Mouse (Mus musculus): ENCODE measurements around the gene Smarcal1. TPM values are rescaled to one million over a fixed set of nuclear protein-coding genes. Genes with fewer than 3 reads are reported as not detected.

The Smarcal1 gene
- polyA plus RNA-seq, 1 experiment from 2014 or later, result 23.9 TPM

DNA sequence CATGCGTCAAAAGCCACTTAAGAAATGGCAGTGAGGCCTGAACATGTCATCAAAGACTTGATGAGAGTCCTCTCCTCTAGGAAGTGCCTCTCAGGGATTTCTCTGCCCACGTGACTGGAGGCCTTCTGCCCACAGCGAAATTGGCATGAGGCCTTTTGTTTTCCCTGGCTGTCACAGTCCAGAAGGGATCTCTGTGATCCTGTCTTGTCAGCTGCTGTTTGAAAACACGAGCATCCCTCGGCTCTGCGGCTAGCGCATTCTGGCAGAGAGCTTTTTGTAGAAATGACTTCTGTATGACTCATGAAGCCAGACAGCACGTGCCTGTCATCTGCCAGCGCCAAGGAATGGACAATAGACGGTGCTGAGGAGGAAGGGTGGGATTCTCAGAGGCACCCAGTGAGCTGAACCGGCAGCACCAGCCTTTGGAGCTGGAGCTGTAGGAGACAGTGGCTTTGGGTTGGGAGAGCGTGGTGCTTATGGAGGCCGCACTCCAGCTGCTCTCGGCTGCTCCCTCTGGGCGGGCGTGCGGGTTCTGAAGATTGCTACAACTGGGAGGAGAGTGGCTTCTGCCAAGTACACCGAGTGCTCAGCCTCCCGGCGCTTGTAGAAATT, 10.4 kb downstream of the Smarcal1 start:
- Histone ChIP-seq H3K27ac (replicated peaks) (0 out of 2 replicates have a peak overlapping the region, but pooled peaks have one; percentile 28), H3K36me3 (peaks cover 79% of the 10 kb centered on the region), H3K4me1 (no peaks in the 10 kb centered on the region), H3K9ac (replicated peaks) (no peak overlapping the region), H3K4me2 (no peak overlapping the region), H3K27me3 (replicated peaks) (no peaks in the 10 kb centered on the region), H3K4me3 (replicated peaks) (no peak overlapping the region), H3K9me3 (replicated peaks) (no peaks in the 10 kb centered on the region)
- no peak for ATAC-seq (ENCODE audit: low FRiP score)
- WGBS, result 77% methylated on average over 20 of the region's 20 CpGs

DNA sequence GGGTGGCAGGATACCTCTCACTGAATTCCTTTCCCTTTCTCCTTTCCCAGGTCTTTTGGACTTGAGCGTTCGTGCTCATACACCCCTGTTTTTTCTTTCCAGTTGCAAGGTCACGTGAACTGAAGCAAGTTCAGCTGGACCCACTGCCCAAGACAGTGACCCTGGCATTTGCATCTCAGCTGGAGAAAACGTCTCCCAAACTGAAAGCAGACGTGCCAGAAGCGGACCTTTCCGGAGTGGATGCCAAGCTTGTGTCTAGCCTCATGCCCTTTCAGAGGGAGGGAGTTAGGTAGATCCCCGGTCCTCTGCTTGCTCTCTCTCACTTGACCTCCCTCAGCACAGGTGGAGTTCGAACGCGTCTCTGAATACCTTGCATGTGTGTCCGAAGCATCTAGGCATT, 12.6 kb downstream of the Smarcal1 start:
- no peak overlapping the region for H3K4me2 ChIP-seq
- H3K36me3 ChIP-seq, result peaks cover 82% of the 10 kb centered on the region
- H3K4me3 ChIP-seq (replicated peaks), result no peak overlapping the region
- no peaks in the 10 kb centered on the region for H3K27me3 ChIP-seq (replicated peaks)
- no peak overlapping the region for H3K9ac ChIP-seq (replicated peaks)
- no peaks in the 10 kb centered on the region for H3K9me3 ChIP-seq (replicated peaks)
- H3K27ac ChIP-seq (replicated peaks), result no peak overlapping the region
- no peak for ATAC-seq (ENCODE audit: low FRiP score)
- WGBS, result 95% methylated on average over 12 of the region's 12 CpGs
- peaks cover 13% of the 10 kb centered on the region for H3K4me1 ChIP-seq

- peaks cover 82% of the 10 kb centered on the region for H3K36me3 ChIP-seq
- 84% methylated on average over 5 of the region's 5 CpGs for WGBS
Measured at GRCm38 (mm10) chr1:72596231-72596630, 13.2 kb downstream of the Smarcal1 start.

DNA sequence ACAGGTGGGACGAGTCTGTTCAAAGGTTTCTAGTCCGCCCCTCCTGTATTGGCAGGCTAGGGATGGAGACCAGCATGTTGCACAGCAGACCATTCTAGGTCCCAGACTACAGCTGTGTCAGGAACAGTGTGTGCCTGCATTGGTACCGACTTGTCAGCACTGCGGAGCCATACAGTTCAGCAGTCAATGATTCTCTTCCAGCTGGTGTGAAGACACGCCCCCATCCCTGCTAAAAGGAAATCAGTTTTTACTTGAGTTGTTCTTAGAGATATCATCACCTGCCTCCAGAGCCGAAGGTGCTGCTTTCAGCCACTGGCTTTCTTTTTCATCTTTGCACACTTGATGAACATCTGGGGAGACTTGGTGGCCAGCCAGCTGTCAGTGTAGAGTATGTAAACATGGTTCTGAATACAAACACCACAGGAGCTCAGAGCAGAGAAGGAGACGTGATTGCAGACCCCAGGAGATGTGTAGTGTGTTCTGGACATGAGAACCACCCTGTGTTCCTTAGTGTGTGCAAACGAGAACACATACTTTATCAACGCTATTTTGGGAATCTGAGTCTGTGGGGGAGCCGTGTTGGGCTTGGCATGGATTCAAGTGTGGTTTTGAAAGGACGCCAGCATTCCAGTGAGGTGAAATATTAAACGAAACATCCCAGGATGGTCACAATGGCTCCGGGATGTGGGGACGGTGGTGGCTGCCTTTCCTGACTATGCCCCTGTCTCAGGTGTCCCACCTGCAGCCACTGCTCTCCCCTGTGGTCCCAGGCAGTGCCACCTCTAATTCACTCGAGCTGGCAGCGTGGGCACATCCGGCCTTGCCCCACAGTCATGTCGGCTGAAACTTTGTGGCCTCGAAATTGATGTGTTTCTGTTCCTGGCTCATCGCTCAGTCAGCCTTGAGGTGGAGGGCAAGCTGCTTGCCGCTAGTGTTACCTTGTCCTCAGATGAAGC, 16.4 kb downstream of the Smarcal1 start:
- Histone ChIP-seq H3K4me3 (replicated peaks) (no peak overlapping the region), H3K4me1 (peaks cover 13% of the 10 kb centered on the region), H3K27ac (replicated peaks) (no peak overlapping the region), H3K27me3 (replicated peaks) (no peaks in the 10 kb centered on the region), H3K4me2 (no peak overlapping the region), H3K36me3 (peaks cover 69% of the 10 kb centered on the region), H3K9ac (replicated peaks) (no peak overlapping the region), H3K9me3 (replicated peaks) (no peaks in the 10 kb centered on the region)
- ATAC-seq (ENCODE audit: low FRiP score), result no peak
- 72% methylated on average over 21 of the region's 21 CpGs for WGBS

More at GRCm38 (mm10) chr1:72596231-72596630, 13.2 kb downstream of the Smarcal1 start:
- no peaks in the 10 kb centered on the region for H3K9me3 ChIP-seq (replicated peaks)
- ATAC-seq (ENCODE audit: low FRiP score), result no peak
- H3K4me2 ChIP-seq, result no peak overlapping the region
- no peaks in the 10 kb centered on the region for H3K27me3 ChIP-seq (replicated peaks)
- H3K9ac ChIP-seq (replicated peaks), result no peak overlapping the region
- no peak overlapping the region for H3K27ac ChIP-seq (replicated peaks)
- H3K4me1 ChIP-seq, result peaks cover 13% of the 10 kb centered on the region
- no peak overlapping the region for H3K4me3 ChIP-seq (replicated peaks)

- peaks cover 61% of the 10 kb centered on the region for H3K36me3 ChIP-seq
Measured at GRCm38 (mm10) chr1:72600778-72601177, 17.7 kb downstream of the Smarcal1 start.

DNA sequence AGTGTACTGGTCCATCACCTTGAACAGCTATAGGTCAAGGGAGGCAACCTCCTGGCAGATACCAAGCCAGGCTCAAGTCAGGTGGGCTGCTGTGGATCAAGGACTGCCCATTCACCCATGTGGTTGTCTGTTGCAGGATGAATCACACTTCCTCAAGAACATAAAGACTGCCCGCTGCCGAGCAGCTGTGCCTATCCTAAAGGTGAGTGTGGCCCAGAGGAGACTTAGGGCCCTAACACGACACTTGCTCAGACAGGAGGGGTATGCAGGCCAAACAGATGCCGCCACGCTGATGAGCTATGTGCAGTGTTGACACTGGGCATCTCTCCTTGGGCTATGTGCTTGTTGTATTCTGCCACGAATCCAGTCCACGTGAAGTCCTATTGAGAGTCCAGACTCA, 18.2 kb downstream of the Smarcal1 start:
- H3K36me3 ChIP-seq, result peaks cover 58% of the 10 kb centered on the region
- no peaks in the 10 kb centered on the region for H3K9me3 ChIP-seq (replicated peaks)

More at GRCm38 (mm10) chr1:72600778-72601177, 17.7 kb downstream of the Smarcal1 start:
- 91% methylated on average over 5 of the region's 5 CpGs for WGBS
- no peak for ATAC-seq (ENCODE audit: low FRiP score)
- H3K27me3 ChIP-seq (replicated peaks), result no peaks in the 10 kb centered on the region
- H3K4me1 ChIP-seq, result peaks cover 13% of the 10 kb centered on the region
- no peaks in the 10 kb centered on the region for H3K9me3 ChIP-seq (replicated peaks)
- no peak overlapping the region for H3K9ac ChIP-seq (replicated peaks)
- H3K4me2 ChIP-seq, result no peak overlapping the region
- H3K4me3 ChIP-seq (replicated peaks), result no peak overlapping the region
- no peak overlapping the region for H3K27ac ChIP-seq (replicated peaks)

DNA sequence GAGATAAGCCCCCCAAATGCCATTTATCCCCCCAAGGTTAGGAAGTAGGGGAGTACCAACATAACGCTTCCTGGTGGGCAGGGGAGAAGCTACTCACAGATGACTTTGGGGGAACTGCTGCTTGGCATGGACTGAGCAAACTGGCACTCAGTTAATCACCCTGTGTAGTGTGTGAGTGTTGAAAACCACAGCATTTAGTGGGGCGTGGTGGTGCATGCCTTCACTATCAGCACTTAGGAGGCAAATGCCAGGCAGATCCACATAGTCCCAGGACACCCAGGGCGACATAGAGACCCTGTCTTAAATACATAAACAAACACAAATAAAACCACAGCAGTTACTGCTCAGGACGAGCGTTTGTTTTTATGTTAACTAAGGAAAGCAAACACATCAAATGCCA, 19.1 kb downstream of the Smarcal1 start:
- no peaks in the 10 kb centered on the region for H3K27me3 ChIP-seq (replicated peaks)
- no peak overlapping the region for H3K4me3 ChIP-seq (replicated peaks)
- H3K36me3 ChIP-seq, result peaks cover 54% of the 10 kb centered on the region
- no peak for ATAC-seq (ENCODE audit: low FRiP score)
- H3K4me1 ChIP-seq, result peaks cover 13% of the 10 kb centered on the region
- H3K9ac ChIP-seq (replicated peaks), result no peak overlapping the region
- 85% methylated on average over 5 of the region's 5 CpGs for WGBS
- H3K9me3 ChIP-seq (replicated peaks), result no peaks in the 10 kb centered on the region
- H3K4me2 ChIP-seq, result no peak overlapping the region
- no peak overlapping the region for H3K27ac ChIP-seq (replicated peaks)

More for the DNA sequence above, 18.2 kb downstream of the Smarcal1 start:
- Histone ChIP-seq H3K4me3 (replicated peaks) (no peak overlapping the region), H3K27ac (replicated peaks) (no peak overlapping the region), H3K4me1 (peaks cover 13% of the 10 kb centered on the region), H3K4me2 (no peak overlapping the region), H3K27me3 (replicated peaks) (no peaks in the 10 kb centered on the region), H3K9ac (replicated peaks) (no peak overlapping the region)
- ATAC-seq (ENCODE audit: low FRiP score), result no peak
- 93% methylated on average over 7 of the region's 7 CpGs for WGBS

GRCm38 (mm10) chr1:72602803-72603202, 19.8 kb downstream of the Smarcal1 start:
- no peak for ATAC-seq (ENCODE audit: low FRiP score)
- peaks cover 13% of the 10 kb centered on the region for H3K4me1 ChIP-seq
- H3K27me3 ChIP-seq (replicated peaks), result no peaks in the 10 kb centered on the region
- no peak overlapping the region for H3K27ac ChIP-seq (replicated peaks)
- H3K4me3 ChIP-seq (replicated peaks), result no peak overlapping the region
- peaks cover 53% of the 10 kb centered on the region for H3K36me3 ChIP-seq
- no peak overlapping the region for H3K9ac ChIP-seq (replicated peaks)
- H3K4me2 ChIP-seq, result no peak overlapping the region
- whole genome bisulfite sequencing, result 89% methylated on average over 5 of the region's 5 CpGs
- no peaks in the 10 kb centered on the region for H3K9me3 ChIP-seq (replicated peaks)

DNA sequence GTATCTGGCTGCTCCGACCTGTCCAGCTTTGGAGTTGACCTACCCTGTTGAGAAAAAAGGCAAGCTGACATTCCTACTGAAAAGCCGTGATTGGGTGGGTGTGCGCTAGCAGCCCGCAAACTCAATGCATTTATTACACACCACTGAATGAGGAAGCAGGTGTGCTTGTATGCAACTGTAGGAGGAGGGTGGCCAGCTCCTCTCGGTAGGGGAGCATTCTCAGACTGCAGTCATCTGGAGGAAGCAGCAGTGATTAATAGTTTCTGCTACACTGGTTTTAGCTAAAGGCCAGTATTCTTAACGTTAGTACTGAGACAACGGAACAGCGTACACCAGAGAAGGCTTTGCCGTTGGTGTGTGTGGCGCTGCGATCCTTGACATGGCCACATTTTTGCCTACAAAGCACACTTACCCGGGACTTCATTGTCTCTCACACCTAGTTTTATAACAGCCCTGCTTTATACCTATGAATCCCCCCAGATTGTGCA, 23.2 kb downstream of the Smarcal1 start:
- Histone ChIP-seq H3K9me3 (replicated peaks) (no peaks in the 10 kb centered on the region), H3K4me2 (no peak overlapping the region), H3K27ac (replicated peaks) (no peak overlapping the region), H3K4me3 (replicated peaks) (no peak overlapping the region), H3K27me3 (replicated peaks) (no peaks in the 10 kb centered on the region), H3K36me3 (peaks cover 44% of the 10 kb centered on the region), H3K4me1 (peaks cover 6% of the 10 kb centered on the region; the same call in 1 of the 2 replicates), H3K9ac (replicated peaks) (no peak overlapping the region)
- WGBS, result 28% methylated on average over 12 of the region's 12 CpGs
- ATAC-seq (ENCODE audit: low FRiP score), result no peak

- Histone ChIP-seq H3K4me1 (peaks cover 6% of the 10 kb centered on the region; the same call in 1 of the 2 replicates), H3K9me3 (replicated peaks) (no peaks in the 10 kb centered on the region), H3K36me3 (peaks cover 52% of the 10 kb centered on the region), H3K27me3 (replicated peaks) (no peaks in the 10 kb centered on the region), H3K9ac (replicated peaks) (no peak overlapping the region), H3K27ac (replicated peaks) (no peak overlapping the region), H3K4me2 (no peak overlapping the region), H3K4me3 (replicated peaks) (no peak overlapping the region)
- 71% methylated on average over 10 of the region's 10 CpGs for WGBS
- no peak for ATAC-seq (ENCODE audit: low FRiP score)
Measured at GRCm38 (mm10) chr1:72609129-72609528, 26.1 kb downstream of the Smarcal1 start.

GRCm38 (mm10) chr1:72609887-72610877, 27.1 kb downstream of the Smarcal1 start:
- peaks cover 6% of the 10 kb centered on the region; the same call in 1 of the 2 replicates for H3K4me1 ChIP-seq
- no peak overlapping the region for H3K4me2 ChIP-seq
- no peaks in the 10 kb centered on the region for H3K9me3 ChIP-seq (replicated peaks)
- H3K27me3 ChIP-seq (replicated peaks), result no peaks in the 10 kb centered on the region
- WGBS, result 61% methylated on average over 23 of the region's 23 CpGs
- H3K36me3 ChIP-seq, result peaks cover 60% of the 10 kb centered on the region
- no peak overlapping the region for H3K4me3 ChIP-seq (replicated peaks)
- 0 out of 2 replicates have a peak overlapping the region, but pooled peaks have one; percentile 48 for H3K27ac ChIP-seq (replicated peaks)
- peak; percentile 32; the same call in 1 of the 2 replicates for ATAC-seq (ENCODE audit: low FRiP score)
- H3K9ac ChIP-seq (replicated peaks), result no peak overlapping the region

All from neural tube, embryonic 15.5 days (tissue).